Mouse (Mus musculus) embryonic facial prominence, embryonic 11.5 days (tissue): ENCODE data around the gene Odf4. TPM values are rescaled to one million over a fixed set of nuclear protein-coding genes. Genes with fewer than 3 reads are reported as not detected.
"Not testable (repeated sequence)": the region's sequence is repeated elsewhere in the genome, so short reads cannot be mapped to it uniquely, and the experiment has no call there.

Source experiments
- ATAC-seq: fragments of 200-750 bp; cut with Nextera tagmentation; replicated peaks from 2 replicates; pipeline ENCODE4 v1.8.0; 2017; ENCODE audit warnings: low read depth; ENCODE audit not compliant: insufficient number of reproducible peaks, low FRiP score, low TSS enrichment
- DNase-seq: peaks from one replicate; pipeline ENCODE4 v3.0.0-alpha.2; 2015; ENCODE audit warnings: low spot score
- H3K27ac ChIP-seq: fragments of 300-500 bp; sonication (generic); replicated peaks from 2 replicates; pipeline ENCODE4 v1.5.1; 2014; ENCODE audit warnings: mild to moderate bottlenecking, low read depth, low read length, control low read depth
- H3K27me3 ChIP-seq: fragments of 300-500 bp; sonication (generic); 2 replicates; pipeline ENCODE4 v1.6.1; 2014; ENCODE audit warnings: mild to moderate bottlenecking, low read length, moderate library complexity, mixed read lengths; ENCODE audit not compliant: control insufficient read depth, insufficient read depth
- H3K36me3 ChIP-seq: fragments of 300-500 bp; sonication (generic); replicated peaks from 2 replicates; pipeline ENCODE4 v1.6.1; 2014; ENCODE audit warnings: low read depth, mild to moderate bottlenecking, low read length, moderate library complexity, mixed read lengths; ENCODE audit not compliant: control insufficient read depth, insufficient read depth
- H3K4me1 ChIP-seq: fragments of 300-500 bp; sonication (generic); 2 replicates; pipeline ENCODE4 v1.6.1; 2014; ENCODE audit warnings: low read length, mixed read lengths; ENCODE audit not compliant: control insufficient read depth, insufficient read depth
- H3K4me2 ChIP-seq: fragments of 300-500 bp; sonication (generic); 2 replicates; pipeline ENCODE4 v1.6.1; 2014; ENCODE audit warnings: low read depth, mild to moderate bottlenecking, control low read depth, low read length, moderate library complexity
- H3K4me3 ChIP-seq: fragments of 300-500 bp; sonication (generic); 2 replicates; pipeline ENCODE4 v1.5.1; 2014; ENCODE audit warnings: low read depth, low read length, control low read depth
- H3K9ac ChIP-seq: fragments of 300-500 bp; sonication (generic); replicated peaks from 2 replicates; pipeline ENCODE4 v1.6.1; 2014; ENCODE audit warnings: mild to moderate bottlenecking, control low read depth, low read length
- H3K9me3 ChIP-seq: fragments of 300-500 bp; sonication (generic); replicated peaks from 2 replicates; pipeline ENCODE4 v1.6.1; 2016; ENCODE audit warnings: mild to moderate bottlenecking, low read length, inconsistent platforms, mixed read lengths; ENCODE audit not compliant: control insufficient read depth
- WGBS: fragments of 180-500 bp; shearing (Covaris S2); extraction: QIAGEN DNeasy Blood & Tissue Kit; methylation state at CpG from one replicate; pipeline ENCODE4 v1.1.7; 2014; 5-methylcytosine and 5-hydroxymethylcytosine counted together
- polyA plus RNA-seq: library from polyadenylated mRNA; unstranded; fragments of >200 nt; fragmentation: Nextera tagmentation; extraction: Ambion mirVana; gene quantifications from 2 replicates; pipeline ENCODE4 v1.2.1, GENCODE M21; 2014

The Odf4 gene
- polyA plus RNA-seq, 1 experiment from 2014 or later: not detected

- Histone ChIP-seq H3K4me2 (peak within 1 kb of the TSS; percentile 93), H3K4me3 (peak within 1 kb of the TSS; percentile 54), H3K4me1 (no peaks in the 10 kb centered on the region), H3K9me3 (no peaks in the 10 kb centered on the region), H3K9ac (peak within 1 kb of the TSS; percentile 63), H3K36me3 (no peaks in the 10 kb centered on the region), H3K27ac (no peak within 1 kb of the TSS), H3K27me3 (no peaks in the 10 kb centered on the region)
- peak; percentile 94 for DNase-seq
- under 1% methylated on average over 50 of the region's 50 CpGs for WGBS
- peak; percentile 95 for ATAC-seq
Measured at GRCm38 (mm10) chr11:68967337-68968282, 40.7 kb upstream of the Odf4 start, which contains the start of gene Slc25a35. TSS of gene Slc25a35 (plus strand) at chr11:68968131.

GRCm38 (mm10) chr11:68966554-68966953 is 39.7 kb upstream of the Odf4 start:
- no peak overlapping the region for H3K4me2 ChIP-seq
- WGBS: 55% methylated on average over 1 of the region's 1 CpGs
- H3K36me3 ChIP-seq: no peaks in the 10 kb centered on the region
- ATAC-seq (no peak), DNase-seq (no peak)
- H3K4me3 ChIP-seq: no peak overlapping the region
- no peaks in the 10 kb centered on the region for H3K27me3 ChIP-seq
- no peaks in the 10 kb centered on the region for H3K4me1 ChIP-seq
- H3K9ac ChIP-seq: no peak overlapping the region
- no peaks in the 10 kb centered on the region for H3K9me3 ChIP-seq
- H3K27ac ChIP-seq: no peak overlapping the region

- DNase-seq (peak; percentile 74), ATAC-seq (no peak)
- no peaks in the 10 kb centered on the region for H3K9me3 ChIP-seq
- H3K4me3 ChIP-seq: no peak overlapping the region
- no peaks in the 10 kb centered on the region for H3K4me1 ChIP-seq
- H3K4me2 ChIP-seq: no peak overlapping the region
- H3K36me3 ChIP-seq: no peaks in the 10 kb centered on the region
- no peak overlapping the region for H3K27ac ChIP-seq
- no peaks in the 10 kb centered on the region for H3K27me3 ChIP-seq
- WGBS: 35% methylated on average over 3 of the region's 3 CpGs
- H3K9ac ChIP-seq: no peak overlapping the region
Measured at GRCm38 (mm10) chr11:68965845-68966244, 39.0 kb upstream of the Odf4 start.

GRCm38 (mm10) chr11:68965050-68965449 is 38.2 kb upstream of the Odf4 start:
- no peaks in the 10 kb centered on the region for H3K36me3 ChIP-seq
- no peaks in the 10 kb centered on the region for H3K27me3 ChIP-seq
- DNase-seq (no peak), ATAC-seq (no peak)
- H3K4me1 ChIP-seq: no peaks in the 10 kb centered on the region
- no peak overlapping the region for H3K4me2 ChIP-seq
- no peak overlapping the region for H3K4me3 ChIP-seq
- no peaks in the 10 kb centered on the region for H3K9me3 ChIP-seq
- no peak overlapping the region for H3K9ac ChIP-seq
- H3K27ac ChIP-seq: no peak overlapping the region

- no peaks in the 10 kb centered on the region for H3K27me3 ChIP-seq
- no peaks in the 10 kb centered on the region for H3K36me3 ChIP-seq
- no peak for ATAC-seq
- DNase-seq: no peak
- H3K9ac ChIP-seq: no peak overlapping the region
- no peaks in the 10 kb centered on the region for H3K9me3 ChIP-seq
- H3K4me2 ChIP-seq: no peak overlapping the region
- H3K4me3 ChIP-seq: no peak overlapping the region
- H3K4me1 ChIP-seq: no peaks in the 10 kb centered on the region
- 89% methylated on average over 2 of the region's 2 CpGs for WGBS
- H3K27ac ChIP-seq: no peak overlapping the region
Measured at GRCm38 (mm10) chr11:68963405-68963804, 36.5 kb upstream of the Odf4 start.

DNA sequence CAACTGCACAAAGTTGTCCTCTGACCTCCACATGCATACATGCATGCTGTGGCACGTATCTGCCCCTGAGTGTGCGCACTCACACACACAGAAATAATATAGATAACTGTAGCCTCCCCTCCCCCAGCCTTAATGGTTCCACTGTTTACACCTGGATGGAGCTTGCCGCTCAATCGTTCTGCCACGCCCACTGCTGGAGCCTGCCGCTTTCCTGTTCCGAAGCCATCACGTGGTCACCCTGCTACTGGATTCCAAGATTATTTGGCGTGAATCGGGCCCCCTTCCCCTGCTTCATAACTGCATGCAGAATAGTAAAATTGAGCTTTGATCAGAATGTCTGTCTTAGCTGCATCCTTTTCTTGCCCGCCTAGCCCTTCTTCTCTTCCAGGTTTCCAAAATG is 35.3 kb upstream of the Odf4 start:
- not testable (repeated sequence) for H3K4me1 ChIP-seq, H3K36me3 ChIP-seq, H3K9ac ChIP-seq, DNase-seq, H3K4me3 ChIP-seq, H3K27me3 ChIP-seq, H3K27ac ChIP-seq, H3K4me2 ChIP-seq, ATAC-seq, H3K9me3 ChIP-seq
- WGBS: 24% methylated on average over 11 of the region's 11 CpGs

DNA sequence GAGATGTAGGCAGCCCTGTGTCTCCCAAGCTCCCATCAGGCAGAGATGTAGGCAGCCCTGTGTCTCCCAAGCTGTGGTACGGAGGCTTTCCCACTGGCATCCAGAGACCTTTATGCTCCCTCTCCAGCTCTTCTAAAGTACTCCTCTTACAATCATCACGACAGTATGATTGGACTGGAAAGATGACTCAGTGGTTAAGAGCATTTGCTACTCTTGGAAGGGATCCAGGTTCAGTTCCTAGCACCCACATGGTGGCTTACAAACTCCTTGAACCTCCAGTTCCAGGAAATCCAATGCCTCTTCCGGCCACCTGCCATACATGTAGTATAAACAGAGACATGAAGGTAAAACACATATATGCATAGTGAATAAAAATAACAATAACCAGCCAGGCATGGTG is 34.7 kb upstream of the Odf4 start:
- H3K9me3 ChIP-seq: no peaks in the 10 kb centered on the region
- H3K27ac ChIP-seq: no peak overlapping the region
- whole genome bisulfite sequencing: 74% methylated on average over 3 of the region's 3 CpGs
- H3K36me3 ChIP-seq: no peaks in the 10 kb centered on the region
- H3K4me3 ChIP-seq: no peak overlapping the region
- ATAC-seq (no peak), DNase-seq (no peak)
- no peak overlapping the region for H3K4me2 ChIP-seq
- H3K9ac ChIP-seq: no peak overlapping the region
- no peaks in the 10 kb centered on the region for H3K27me3 ChIP-seq
- H3K4me1 ChIP-seq: no peaks in the 10 kb centered on the region

DNA sequence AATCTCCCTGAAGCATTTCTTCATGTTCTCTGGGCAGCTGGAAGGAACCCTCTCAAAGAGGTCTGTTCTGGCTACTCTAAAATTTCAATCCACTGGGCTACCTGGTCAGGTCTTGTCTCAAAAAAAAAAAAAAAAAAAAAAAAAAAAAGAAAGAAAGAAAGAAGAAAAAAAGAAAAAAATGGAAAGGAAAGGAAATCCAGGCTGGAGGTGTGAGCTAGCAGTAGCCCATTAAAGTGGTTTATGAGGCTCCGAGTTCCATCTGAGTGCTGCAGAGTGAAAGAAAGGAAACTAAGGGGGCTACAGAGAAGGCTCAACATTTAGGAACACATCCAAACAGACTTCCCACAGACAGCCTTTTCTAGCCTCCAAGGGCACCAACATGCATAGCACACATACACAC is 31.1 kb upstream of the Odf4 start:
- Histone ChIP-seq H3K27ac (no peak overlapping the region), H3K4me3 (no peak overlapping the region)

More for the DNA sequence above, 31.1 kb upstream of the Odf4 start:
- no peaks in the 10 kb centered on the region for H3K9me3 ChIP-seq
- no peak overlapping the region for H3K4me2 ChIP-seq
- DNase-seq (no peak), ATAC-seq (no peak)
- 95% methylated on average over 1 of the region's 1 CpGs for WGBS
- peaks cover 4% of the 10 kb centered on the region for H3K4me1 ChIP-seq
- H3K27me3 ChIP-seq: peaks cover 20% of the 10 kb centered on the region
- no peaks in the 10 kb centered on the region for H3K36me3 ChIP-seq
- H3K9ac ChIP-seq: no peak overlapping the region
